Mouse (Mus musculus): ENCODE results near the gene Tmem183a. TPM values are rescaled to one million over a fixed set of nuclear protein-coding genes. Genes with fewer than 3 reads are reported as not detected.

Tmem183a gene
- total RNA-seq, 2 experiments from 2014 or later = 80.1 to 87.0 TPM

DNA sequence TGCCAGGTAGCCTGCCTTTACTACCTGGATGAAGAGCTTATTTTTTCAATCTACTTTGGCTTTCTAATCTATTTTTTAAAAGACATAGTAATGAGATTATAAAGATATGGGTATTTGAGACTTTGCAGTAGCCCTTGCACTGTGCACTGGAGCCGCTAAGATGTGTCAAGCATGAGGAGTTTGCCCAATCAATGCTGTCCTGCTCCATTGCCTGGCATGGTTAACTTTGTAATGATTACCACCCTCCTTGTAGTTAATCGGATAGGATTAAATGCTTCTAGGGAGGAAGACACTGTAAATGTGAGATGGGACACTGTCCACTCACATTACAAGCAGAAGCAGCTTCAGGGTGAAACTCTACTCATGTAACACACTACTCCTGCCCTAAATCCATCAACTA is 8.5 kb downstream of the Tmem183a start:
- no peak for DNase-seq (ENCODE audit: low spot score in 2 of 2)
- intact Hi-C loops (cut with DNase I) = no loop called here

DNA sequence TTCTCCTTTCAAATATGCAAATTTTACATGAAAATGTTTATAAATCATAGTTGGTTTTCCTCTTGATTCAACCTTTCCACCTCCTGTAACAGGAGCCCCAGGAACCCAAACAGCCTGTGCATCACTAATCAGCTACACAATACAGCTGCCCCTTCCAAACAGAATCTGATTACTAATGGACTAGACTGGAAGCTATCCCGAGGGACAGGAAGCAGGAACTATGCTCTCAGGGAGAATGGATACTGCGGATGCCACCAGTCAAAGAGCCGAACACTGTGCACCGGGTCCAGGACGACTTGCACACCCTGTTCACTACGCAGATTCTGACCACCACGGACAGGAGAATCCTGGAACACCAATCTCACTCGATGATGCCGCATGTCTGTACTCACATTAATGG is 14.0 kb downstream of the Tmem183a start:
- intact Hi-C loops (cut with DNase I) = no loop called here
- no peak for DNase-seq (ENCODE audit: low spot score in 2 of 2)

DNA sequence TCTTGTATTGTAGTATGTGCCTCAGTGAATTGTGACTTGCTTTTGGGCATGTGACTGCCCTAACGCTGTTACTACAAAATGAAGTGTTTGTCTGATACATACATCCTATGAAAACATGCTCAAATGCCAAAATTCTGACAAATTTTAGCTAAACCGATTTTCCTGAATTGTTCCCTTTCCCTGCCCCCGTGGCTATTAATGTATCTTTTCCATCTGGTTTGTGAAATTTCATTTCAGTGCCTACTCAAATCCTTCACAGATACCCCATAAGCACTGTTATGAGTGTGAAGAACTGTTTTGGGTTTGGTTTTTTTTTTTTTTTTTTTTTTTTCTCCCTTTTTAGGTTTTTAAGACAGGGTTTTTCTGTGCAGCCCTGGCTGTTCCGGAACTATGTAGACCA is 16.7 kb downstream of the Tmem183a start:
- DNase-seq (ENCODE audit: low spot score in 2 of 2) = no peak
- intact Hi-C loops (cut with DNase I) = no loop called here

DNA sequence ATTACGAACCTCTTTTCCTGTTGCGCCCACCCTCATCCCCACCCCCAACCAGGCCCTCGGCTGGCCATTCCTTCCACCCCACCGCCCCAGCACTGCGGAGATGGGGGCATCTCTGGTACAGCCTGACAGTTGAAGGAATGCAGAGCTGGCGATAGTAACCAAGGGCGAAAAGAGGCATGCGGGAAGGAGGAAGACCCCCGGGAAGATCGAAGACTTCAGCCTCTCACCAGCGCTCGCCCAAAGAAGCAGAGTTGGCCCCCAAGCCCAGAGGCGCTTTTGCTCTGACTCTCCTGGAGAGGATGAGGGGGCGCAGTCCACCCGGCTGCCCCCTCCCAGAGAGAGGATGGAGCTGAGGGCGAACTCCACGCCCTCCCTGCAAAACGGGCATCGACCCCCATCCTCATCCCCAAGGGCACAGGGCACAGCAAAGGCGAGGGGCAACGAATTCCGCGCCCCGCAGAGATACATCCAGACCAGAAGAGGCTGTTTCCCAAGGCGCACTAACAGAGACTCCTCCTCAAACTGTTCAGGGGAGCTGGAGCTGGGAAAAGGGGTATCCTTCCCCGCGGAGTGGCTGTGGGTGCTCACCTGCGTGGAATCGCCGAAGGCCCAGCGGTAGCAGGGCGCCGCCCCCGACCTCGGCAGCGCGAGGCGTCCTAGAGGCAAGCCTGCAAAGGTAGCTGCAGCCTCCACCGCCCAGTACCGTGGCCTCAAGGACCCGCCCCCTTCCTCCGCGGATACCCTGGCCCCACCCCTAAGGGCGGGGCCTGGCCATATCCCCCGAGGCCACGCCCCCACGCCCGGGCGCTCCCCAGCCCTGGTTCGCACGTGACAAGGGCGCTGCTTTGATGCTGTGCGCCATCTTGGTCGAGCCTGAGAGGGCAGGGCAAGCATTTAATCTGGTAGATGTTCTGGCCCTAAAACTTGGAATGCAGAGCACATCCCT is 17.5 kb downstream of the Tmem183a start:
- DNase-seq (ENCODE audit: low spot score in 2 of 2) = peak; percentile 78 to 84
- intact Hi-C loops (cut with DNase I) = no loop called here

DNA sequence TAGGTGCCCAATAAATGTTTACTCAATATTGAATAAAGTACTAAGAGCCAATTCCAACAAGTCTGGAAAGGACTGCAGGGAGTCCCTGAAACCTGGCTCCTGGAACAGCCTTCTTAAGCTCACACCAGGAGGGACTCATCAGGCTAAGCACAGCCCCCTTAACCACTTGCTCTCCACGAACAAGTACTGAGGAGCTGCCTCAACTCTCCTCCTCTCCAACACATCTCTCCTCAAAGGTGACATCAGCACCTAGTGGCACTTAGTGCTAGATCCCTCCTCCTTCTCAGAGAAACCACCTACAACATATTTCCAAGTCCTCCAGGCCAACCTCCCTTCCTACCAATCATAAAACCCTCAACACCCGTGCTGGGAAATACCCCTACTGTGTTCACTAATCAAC is 18.2 kb downstream of the Tmem183a start:
- intact Hi-C loops (cut with DNase I) = no loop called here
- DNase-seq (ENCODE audit: low spot score in 2 of 2) = no peak

DNA sequence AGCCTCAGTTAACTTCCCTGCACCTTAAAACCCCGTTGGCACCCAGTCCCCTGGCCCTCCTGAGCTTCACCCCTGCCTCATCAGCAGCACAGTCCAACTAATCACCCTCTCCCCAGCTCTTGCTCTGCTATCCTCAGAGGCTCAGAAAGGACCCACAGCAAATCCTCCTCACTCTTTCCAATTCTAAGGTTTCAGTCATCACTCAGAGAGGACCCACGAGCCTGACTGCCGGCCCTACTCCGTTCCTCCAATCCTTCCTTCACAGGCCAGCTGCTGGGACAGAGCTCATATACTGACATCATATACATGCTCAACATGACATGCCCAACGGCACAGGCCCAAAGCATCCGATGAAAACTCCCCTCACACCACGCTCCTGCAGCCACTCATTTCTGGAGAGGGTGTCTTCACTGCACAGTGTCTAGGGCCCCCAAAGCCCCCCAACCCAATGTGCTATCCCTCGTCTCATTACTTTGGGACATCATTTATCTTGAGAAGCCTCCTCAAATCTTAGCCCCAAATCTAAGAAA is 18.9 kb downstream of the Tmem183a start:
- intact Hi-C loops (cut with DNase I) = no loop called here
- DNase-seq (ENCODE audit: low spot score in 2 of 2) = no peak

DNA sequence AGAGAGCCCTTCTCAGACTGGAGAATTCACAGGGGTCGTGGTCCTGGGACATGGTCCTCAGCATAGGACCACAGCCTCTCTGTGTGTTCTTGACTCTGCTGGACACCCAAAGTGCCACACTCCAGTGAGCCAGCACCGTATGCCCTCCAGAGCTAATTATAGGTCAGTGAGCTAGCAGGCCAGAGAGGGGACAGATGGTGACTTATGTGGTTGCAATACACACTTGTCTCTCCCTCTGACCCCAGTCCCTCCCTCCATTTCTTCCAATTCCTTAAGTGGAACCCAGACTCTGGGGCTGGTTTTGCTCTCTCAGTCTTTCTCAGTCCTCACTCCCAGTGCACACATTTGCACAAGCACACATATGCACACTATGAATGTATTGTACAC is 19.5 kb downstream of the Tmem183a start:
- intact Hi-C loops (cut with DNase I) = no loop called here
- no peak for DNase-seq (ENCODE audit: low spot score in 2 of 2)

DNA sequence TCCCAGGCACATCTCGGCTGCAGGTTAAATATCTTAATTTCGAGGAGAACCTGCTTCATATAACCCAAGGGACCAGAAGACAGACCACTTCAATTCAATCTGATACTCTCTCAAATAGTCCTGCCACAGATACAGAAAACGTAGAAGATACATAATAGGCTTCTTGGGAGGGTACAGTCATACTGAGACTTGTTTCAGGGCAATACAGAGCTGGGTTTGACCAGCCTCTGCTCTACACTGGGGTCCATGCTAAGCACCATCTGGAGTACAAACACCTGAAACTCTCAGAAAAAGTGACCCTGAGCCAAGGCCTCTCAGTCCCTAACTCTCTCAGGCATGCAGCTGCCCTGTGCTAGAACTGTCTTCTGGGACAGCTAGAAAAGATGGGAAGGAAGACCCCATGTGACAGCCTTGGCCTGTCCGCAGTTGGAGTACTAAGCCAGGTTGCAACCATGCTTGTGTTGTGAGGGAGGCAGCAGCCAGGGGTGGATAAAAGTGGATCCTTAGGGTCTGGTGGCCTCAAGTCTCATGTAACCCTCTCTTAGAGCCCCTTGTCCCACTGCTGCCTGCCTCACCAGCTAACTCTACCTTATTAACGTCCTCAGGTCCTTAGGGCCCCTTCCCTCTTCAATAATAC is 20.0 kb downstream of the Tmem183a start:
- no peak for DNase-seq (ENCODE audit: low spot score in 2 of 2)
- intact Hi-C loops (cut with DNase I) = no loop called here

DNA sequence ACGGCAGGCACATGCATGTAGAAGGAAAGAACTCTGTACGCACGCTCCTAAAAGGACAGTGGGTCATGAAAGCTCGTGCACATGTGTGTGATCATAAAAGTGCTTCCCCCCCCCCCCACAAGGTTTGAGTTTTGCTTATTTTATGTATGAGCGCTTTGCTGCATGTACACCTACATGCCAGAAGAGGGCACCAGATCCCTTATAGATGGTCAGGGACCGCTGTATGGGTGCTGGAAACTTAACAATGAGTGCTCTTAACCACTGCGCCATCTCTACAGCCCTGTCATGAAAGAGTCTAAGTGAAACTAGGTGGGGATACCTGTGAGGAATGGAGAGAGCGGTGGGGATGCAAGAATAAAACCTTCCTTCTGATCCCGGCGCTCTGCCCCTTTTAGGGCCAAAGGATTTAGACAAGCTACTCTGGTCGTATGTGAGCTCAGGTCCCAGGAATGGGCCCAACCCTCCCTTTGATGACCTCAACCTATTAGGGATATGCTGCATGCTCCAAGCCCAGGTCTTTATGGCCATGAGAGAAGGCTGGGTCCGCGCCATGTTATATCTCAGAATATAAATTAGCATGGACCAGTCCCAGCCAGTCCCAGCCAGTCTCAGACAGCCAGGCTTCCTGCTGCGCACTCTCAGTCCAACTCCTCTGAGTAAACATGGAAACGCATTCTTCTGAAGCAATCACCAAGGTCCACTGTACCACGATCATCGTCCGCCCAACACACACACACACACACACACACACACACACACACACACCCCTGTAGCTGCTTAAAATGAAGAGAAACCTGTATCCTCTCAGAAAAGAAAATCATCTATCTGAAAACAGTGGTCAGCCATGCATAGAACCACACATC is 21.8 kb downstream of the Tmem183a start:
- intact Hi-C loops (cut with DNase I) = no loop called here

DNA sequence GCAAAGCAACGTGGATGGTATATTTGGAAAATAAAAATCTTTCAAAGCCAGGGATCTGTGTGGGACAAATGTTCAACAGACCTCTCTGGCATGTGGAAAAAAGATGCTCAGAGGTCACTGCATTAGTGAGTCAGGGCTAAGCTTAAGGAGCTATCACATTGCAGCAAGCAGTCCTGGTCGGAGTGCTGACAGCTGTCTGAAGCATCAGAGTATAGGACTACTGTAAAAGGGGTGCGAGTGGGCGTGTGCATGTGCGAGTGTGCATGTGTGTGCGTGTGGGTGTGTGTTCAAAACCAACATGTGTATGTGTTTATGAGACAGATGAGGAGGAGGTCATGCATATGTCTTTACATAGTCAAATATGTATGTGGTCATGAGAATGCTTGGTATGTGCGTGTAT is 22.6 kb downstream of the Tmem183a start:
- intact Hi-C loops (cut with DNase I) = no loop called here
- DNase-seq (ENCODE audit: low spot score in 2 of 2) = no peak

More for the DNA sequence above, 21.8 kb downstream of the Tmem183a start:
- DNase-seq (ENCODE audit: low spot score in 2 of 2) = no peak

DNA sequence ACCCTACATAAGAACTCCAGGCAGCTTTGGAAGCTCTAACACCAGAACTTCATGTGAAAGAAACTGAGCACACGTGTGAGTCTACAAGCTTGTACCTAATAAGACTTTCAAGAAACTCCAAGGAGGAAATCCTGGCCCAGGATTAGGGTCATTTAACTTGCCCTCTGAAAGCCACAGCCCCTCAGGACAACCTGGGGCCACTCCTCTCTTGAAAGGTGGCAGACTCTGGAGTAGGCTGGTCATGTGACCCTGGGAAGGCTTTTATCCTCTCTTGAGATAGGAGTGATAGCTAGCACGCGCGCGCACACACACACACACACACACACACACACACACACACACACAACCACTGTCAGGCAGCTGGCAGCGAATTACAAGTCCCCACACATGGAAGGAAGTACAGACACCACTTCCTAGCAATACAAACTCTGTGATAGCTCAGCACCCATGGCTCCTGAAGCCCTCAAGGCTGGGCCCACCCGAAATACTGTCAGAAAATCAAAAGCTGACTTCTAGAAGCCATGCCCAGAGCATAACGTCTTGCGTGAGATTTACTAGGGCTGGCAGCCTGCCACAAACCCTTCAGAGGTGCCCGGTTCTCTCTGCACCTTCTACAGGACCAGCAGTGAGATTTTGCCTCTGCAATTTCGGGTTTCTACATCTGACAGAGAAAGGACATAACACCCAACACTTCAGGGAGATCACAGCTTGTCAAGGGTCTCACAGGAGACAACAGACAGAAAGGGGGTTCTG is 24.6 kb downstream of the Tmem183a start:
- DNase-seq (ENCODE audit: low spot score in 2 of 2) = no peak
- intact Hi-C loops (cut with DNase I) = no loop called here

DNA sequence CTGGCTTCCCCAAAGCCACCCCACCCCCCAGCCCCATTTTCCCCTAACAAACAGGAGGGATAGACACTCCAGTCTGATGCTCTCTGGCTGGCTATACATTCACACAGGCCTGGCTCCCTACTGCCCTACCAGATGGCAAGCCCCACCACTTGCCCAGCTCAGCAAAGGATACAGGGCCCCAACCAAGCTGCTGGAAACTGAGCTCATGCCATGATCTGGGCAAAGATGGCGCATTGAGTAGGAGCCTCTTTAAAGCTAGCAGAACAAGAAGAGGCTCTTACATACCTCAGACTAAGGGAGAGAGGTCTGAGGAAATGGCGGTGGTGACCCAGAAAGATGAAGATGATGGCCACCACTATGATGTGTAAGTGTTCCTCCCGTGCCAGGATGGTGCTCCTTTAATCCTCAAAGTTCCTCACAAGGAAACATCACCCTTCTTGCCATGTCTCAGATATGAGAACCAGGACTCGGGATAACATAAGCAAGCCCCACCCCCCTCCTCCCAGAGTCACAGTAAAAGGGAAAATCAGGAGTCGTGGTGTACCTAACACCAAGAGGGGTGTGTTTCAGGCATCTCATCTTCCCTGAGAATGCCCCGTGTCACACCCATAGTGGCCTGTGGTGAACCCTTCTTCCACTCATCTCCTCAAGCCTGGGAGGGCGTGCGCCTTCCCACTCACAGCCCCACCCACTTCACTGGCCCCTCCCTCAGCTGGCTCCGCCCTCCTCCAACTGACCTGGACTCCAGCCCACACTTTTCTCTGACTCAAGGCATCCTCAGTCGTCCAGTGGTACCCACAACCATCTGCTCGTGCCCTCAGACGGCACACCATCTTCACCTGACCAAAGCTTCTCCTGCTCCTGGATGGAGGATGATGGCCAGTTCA is 25.6 kb downstream of the Tmem183a start:
- intact Hi-C loops (cut with DNase I) = no loop called here
- no peak for DNase-seq (ENCODE audit: low spot score in 2 of 2)

DNA sequence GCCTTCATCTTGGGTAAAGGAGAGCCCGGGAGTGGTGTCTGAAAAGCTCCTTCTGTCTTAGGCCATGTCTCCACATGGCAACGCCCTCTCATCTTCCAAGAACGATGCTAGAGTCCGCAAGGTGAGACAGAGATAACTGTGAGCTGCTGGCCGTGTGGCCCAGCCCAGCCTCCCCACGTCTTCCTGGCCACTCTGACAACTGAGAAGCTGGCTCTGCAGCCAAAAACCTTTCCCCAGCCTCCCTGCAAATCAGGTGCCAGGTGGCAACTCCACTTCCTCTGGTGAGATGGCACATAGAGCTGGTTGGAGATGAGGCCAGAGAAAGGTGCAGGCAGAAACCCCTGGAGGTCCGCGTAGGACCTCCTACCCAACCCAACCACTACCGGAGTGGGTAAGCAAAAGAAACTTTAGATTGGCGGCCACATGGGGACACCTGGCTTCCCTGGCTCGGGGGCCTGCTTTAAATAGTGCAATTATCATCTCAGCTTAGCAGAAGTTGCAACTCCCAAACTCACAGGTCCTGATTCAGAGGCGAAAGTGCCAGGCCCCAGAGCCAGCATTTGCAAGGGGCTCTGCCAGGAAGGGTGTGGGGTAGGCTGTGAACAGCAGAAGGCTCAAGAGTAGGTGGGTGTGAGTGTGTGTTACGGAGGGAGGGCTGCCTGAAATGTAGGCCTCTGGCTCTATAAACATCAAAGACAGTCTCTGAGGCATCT is 26.4 kb downstream of the Tmem183a start:
- intact Hi-C loops (cut with DNase I) = no loop called here
- peak; percentile 55 to 75 for DNase-seq (ENCODE audit: low spot score in 2 of 2)

DNA sequence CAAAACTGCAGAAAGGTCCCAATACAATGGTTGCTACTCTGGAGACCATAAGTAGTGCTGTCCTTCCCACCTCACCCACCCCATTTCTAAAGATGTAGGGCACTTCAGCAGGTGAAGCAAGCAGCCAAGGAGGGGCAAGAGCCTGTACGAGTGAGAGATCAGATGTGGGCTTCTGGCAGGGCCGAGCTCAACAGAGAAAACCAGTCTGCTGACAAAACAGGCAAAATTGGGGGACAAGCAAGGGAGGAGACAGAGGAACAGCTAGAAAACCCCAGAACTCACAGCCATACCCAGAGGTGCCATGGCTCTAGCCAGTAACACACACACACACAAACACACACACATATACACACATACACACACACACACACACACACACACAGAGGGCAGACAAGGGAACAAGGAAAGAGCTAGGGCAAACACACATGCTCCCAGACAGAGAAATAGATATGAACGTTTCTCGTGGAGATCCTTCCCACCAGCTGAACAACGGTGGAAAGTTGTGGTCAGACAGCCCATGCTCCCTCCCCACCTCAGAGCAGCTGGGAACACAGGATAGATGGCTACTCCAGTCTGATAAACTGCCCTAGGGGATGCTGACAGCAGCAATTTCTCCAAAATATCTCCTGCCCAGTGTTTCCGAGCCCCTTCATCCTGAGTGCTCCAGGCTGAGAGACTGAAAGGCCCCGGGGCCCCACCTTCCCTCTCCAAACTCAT is 27.5 kb downstream of the Tmem183a start:
- intact Hi-C loops (cut with DNase I) = loop anchor here (5.0 kb wide), 3 partner anchors 92 to 212 kb away; no protein-coding TSS in a partner anchor
- no peak for DNase-seq (ENCODE audit: low spot score in 2 of 2)

DNA sequence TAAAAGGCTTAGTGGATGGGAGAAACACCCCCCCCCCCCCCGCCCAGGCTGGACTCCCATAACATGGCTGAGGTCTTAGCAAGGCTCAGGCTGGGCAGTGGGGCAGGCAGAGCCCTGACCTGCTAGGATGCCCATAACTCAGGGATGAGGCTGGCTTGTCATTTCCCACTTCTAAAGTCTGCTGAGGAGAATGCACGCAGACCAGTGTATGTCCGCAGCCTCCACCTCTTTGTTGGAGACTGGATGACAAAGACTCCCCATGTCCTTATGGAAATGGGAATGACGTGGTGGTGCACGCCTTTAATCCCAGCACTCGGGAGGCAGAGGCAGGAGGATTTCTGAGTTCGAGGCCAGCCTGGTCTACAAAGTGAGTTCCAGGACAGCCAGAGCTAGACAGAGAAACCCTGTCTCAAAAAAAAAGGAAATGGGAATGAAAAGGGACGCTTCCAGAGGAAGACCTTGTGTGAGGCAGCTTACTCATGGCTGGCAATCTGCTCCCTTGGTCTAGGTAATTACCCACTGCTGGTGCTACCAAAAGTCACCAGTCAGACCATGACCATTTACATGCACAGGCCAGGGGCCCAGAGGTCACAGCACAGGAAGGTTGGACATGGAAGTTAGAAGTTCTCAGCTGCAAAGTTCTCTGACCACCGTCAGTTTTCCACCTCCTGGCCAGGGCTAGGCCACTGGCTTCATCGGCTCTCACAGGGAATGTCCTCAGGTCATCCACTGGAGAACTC is 28.2 kb downstream of the Tmem183a start:
- intact Hi-C loops (cut with DNase I) = loop anchor here (5.0 kb wide), 3 partner anchors 91 to 211 kb away; no protein-coding TSS in a partner anchor
- DNase-seq (ENCODE audit: low spot score in 2 of 2) = no peak

DNA sequence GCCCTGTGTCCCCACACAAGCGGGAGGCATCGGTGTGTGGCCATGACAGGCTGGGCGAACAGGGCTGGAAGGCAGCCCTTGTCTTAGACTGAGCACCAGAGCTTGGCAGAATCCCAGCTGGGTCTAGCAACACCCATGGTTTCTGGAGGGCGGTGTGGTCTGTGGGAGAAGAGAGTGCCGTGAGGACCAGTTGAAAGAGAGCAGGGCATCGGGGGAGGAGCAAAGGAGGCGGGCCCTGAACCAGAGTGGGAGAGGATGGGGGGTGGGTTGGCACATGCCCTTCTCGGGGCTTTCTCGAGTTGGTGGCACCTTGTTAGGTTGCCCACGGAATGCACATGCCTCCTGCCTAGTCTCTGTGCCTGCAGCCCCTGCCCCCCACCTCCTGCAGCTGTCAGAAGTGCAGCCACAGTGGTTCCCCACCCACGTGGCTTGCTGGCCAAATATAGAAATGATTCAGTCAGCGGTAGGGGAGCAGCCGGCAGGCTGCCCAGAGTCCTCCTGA is 29.0 kb downstream of the Tmem183a start, which contains the start of gene Ppfia4:
Ppfia4 (minus strand) TSS at position 159 of the 502 bp plus-strand sequence.
- intact Hi-C loops (cut with DNase I) = loop anchor here (5.0 kb wide), 3 partner anchors 91 to 211 kb away; no protein-coding TSS in a partner anchor
- peak; percentile 76 to 78 for DNase-seq (ENCODE audit: low spot score in 2 of 2)
